Mouse (Mus musculus): ENCODE data around the gene Arhgap45. TPM values are rescaled to one million over a fixed set of nuclear protein-coding genes. Genes with fewer than 3 reads are reported as not detected.

Arhgap45 gene
- 102 and 103 TPM in 2 replicates for polyA plus RNA-seq (2012; rRNA removed)

GRCm38 (mm10) chr10:80016511-80016910 lies at the start of gene Arhgap45:
Gene Arhgap45 (plus strand): TSS chr10:80016653.
- WGBS, result 63% methylated on average over 11 of the region's 11 CpGs
- peak; percentile 56 for DNase-seq
- Histone ChIP-seq H3K4me3 (replicated peaks; ENCODE audit: extremely low read depth, low read depth, low read length) (peak within 1 kb of the TSS; percentile 60), H3K4me1 (ENCODE audit: control insufficient read depth, insufficient read depth, low read length) (peaks cover 17% of the 10 kb centered on the region)
- TF ChIP-seq POLR2A (IDR thresholded peaks at IDR 0.05; ENCODE audit: borderline replicate concordance, extremely low read depth, low read depth, low read length), result peak; percentile 42; the same call in 1 of the 2 replicates
- TF ChIP-seq CTCF (IDR thresholded peaks at IDR 0.05; ENCODE audit: insufficient read depth, low read length), result no peak

- no peak for TF ChIP-seq CTCF (IDR thresholded peaks at IDR 0.05; ENCODE audit: insufficient read depth, low read length)
- no peak for TF ChIP-seq POLR2A (IDR thresholded peaks at IDR 0.05; ENCODE audit: borderline replicate concordance, extremely low read depth, low read depth, low read length)
- 92% methylated on average over 5 of the region's 5 CpGs for WGBS
- no peaks in the 10 kb centered on the region for H3K4me1 ChIP-seq (ENCODE audit: control insufficient read depth, insufficient read depth, low read length)
- no peak for DNase-seq
- no peak overlapping the region for H3K4me3 ChIP-seq (replicated peaks; ENCODE audit: extremely low read depth, low read depth, low read length)
Measured at GRCm38 (mm10) chr10:79966886-79967400, 49.5 kb upstream of the Arhgap45 start.

GRCm38 (mm10) chr10:79968181-79968580 lies 48.3 kb upstream of the Arhgap45 start:
- WGBS, result 74% methylated on average over 1 of the region's 1 CpGs

GRCm38 (mm10) chr10:79969124-79969568 lies 47.3 kb upstream of the Arhgap45 start:
- no peak for DNase-seq
- no peak overlapping the region for H3K4me3 ChIP-seq (replicated peaks; ENCODE audit: extremely low read depth, low read depth, low read length)
- 30% methylated on average over 3 of the region's 3 CpGs for WGBS
- TF ChIP-seq POLR2A (IDR thresholded peaks at IDR 0.05; ENCODE audit: borderline replicate concordance, extremely low read depth, low read depth, low read length), result no peak
- TF ChIP-seq CTCF (IDR thresholded peaks at IDR 0.05; ENCODE audit: insufficient read depth, low read length), result no peak
- no peaks in the 10 kb centered on the region for H3K4me1 ChIP-seq (ENCODE audit: control insufficient read depth, insufficient read depth, low read length)

More at GRCm38 (mm10) chr10:79968181-79968580, 48.3 kb upstream of the Arhgap45 start:
- H3K4me3 ChIP-seq (replicated peaks; ENCODE audit: extremely low read depth, low read depth, low read length), result no peak overlapping the region
- no peak for TF ChIP-seq CTCF (IDR thresholded peaks at IDR 0.05; ENCODE audit: insufficient read depth, low read length)
- TF ChIP-seq POLR2A (IDR thresholded peaks at IDR 0.05; ENCODE audit: borderline replicate concordance, extremely low read depth, low read depth, low read length), result no peak
- DNase-seq, result no peak
- H3K4me1 ChIP-seq (ENCODE audit: control insufficient read depth, insufficient read depth, low read length), result no peaks in the 10 kb centered on the region

- TF ChIP-seq POLR2A (IDR thresholded peaks at IDR 0.05; ENCODE audit: borderline replicate concordance, extremely low read depth, low read depth, low read length) (no peak), CTCF (IDR thresholded peaks at IDR 0.05; ENCODE audit: insufficient read depth, low read length) (no peak)
- no peaks in the 10 kb centered on the region for H3K4me1 ChIP-seq (ENCODE audit: control insufficient read depth, insufficient read depth, low read length)
- 7% methylated on average over 47 of the region's 47 CpGs for WGBS
- no peak within 1 kb of the TSS for H3K4me3 ChIP-seq (replicated peaks; ENCODE audit: extremely low read depth, low read depth, low read length)
- no peak for DNase-seq
Measured at GRCm38 (mm10) chr10:79970415-79971182, 45.9 kb upstream of the Arhgap45 start, which contains the start of gene Grin3b. Gene Grin3b (plus strand): TSS chr10:79970715.

GRCm38 (mm10) chr10:79971183-79971497 lies 45.3 kb upstream of the Arhgap45 start:
- 4% methylated on average over 21 of the region's 21 CpGs for WGBS
- Histone ChIP-seq H3K4me1 (ENCODE audit: control insufficient read depth, insufficient read depth, low read length) (no peaks in the 10 kb centered on the region), H3K4me3 (replicated peaks; ENCODE audit: extremely low read depth, low read depth, low read length) (no peak overlapping the region)
- no peak for TF ChIP-seq CTCF (IDR thresholded peaks at IDR 0.05; ENCODE audit: insufficient read depth, low read length)
- no peak for TF ChIP-seq POLR2A (IDR thresholded peaks at IDR 0.05; ENCODE audit: borderline replicate concordance, extremely low read depth, low read depth, low read length)
- DNase-seq, result no peak

GRCm38 (mm10) chr10:79972831-79973230 lies 43.6 kb upstream of the Arhgap45 start:
- TF ChIP-seq CTCF (IDR thresholded peaks at IDR 0.05; ENCODE audit: insufficient read depth, low read length), result no peak
- no peak for TF ChIP-seq POLR2A (IDR thresholded peaks at IDR 0.05; ENCODE audit: borderline replicate concordance, extremely low read depth, low read depth, low read length)
- 45% methylated on average over 14 of the region's 14 CpGs for WGBS
- no peak for DNase-seq
- no peak overlapping the region for H3K4me3 ChIP-seq (replicated peaks; ENCODE audit: extremely low read depth, low read depth, low read length)
- H3K4me1 ChIP-seq (ENCODE audit: control insufficient read depth, insufficient read depth, low read length), result no peaks in the 10 kb centered on the region

- DNase-seq, result no peak
- no peaks in the 10 kb centered on the region for H3K4me1 ChIP-seq (ENCODE audit: control insufficient read depth, insufficient read depth, low read length)
- TF ChIP-seq POLR2A (IDR thresholded peaks at IDR 0.05; ENCODE audit: borderline replicate concordance, extremely low read depth, low read depth, low read length), result no peak
- TF ChIP-seq CTCF (IDR thresholded peaks at IDR 0.05; ENCODE audit: insufficient read depth, low read length), result no peak
- 85% methylated on average over 21 of the region's 21 CpGs for WGBS
- no peak overlapping the region for H3K4me3 ChIP-seq (replicated peaks; ENCODE audit: extremely low read depth, low read depth, low read length)
Measured at GRCm38 (mm10) chr10:79974087-79974486, 42.4 kb upstream of the Arhgap45 start.

GRCm38 (mm10) chr10:79974668-79975067 lies 41.8 kb upstream of the Arhgap45 start:
- TF ChIP-seq POLR2A (IDR thresholded peaks at IDR 0.05; ENCODE audit: borderline replicate concordance, extremely low read depth, low read depth, low read length), result no peak
- TF ChIP-seq CTCF (IDR thresholded peaks at IDR 0.05; ENCODE audit: insufficient read depth, low read length), result no peak
- no peak overlapping the region for H3K4me3 ChIP-seq (replicated peaks; ENCODE audit: extremely low read depth, low read depth, low read length)
- no peaks in the 10 kb centered on the region for H3K4me1 ChIP-seq (ENCODE audit: control insufficient read depth, insufficient read depth, low read length)
- DNase-seq, result no peak
- 85% methylated on average over 8 of the region's 8 CpGs for WGBS

Measured in lung, adult 2 months (tissue).